Mouse (Mus musculus) spleen, adult 2 months (tissue): ENCODE data around the gene Ptpn1. TPM values are rescaled to one million over a fixed set of nuclear protein-coding genes. Genes with fewer than 3 reads are reported as not detected.

ENCODE experiments used
- DNase-seq, 2 experiments: peaks; one replicate each; pipeline versions ENCODE4 v3.0.0 to v3.0.0-alpha.2; 2012 to 2021; ENCODE audit warnings: low spot score in 2 of 2, low read depth in 1 of 2
- H3K27ac ChIP-seq: fragments of 200-500 bp; 2 replicates; pipeline ENCODE4 v1.5.1; 2012; ENCODE audit warnings: low read length, inconsistent platforms; ENCODE audit not compliant: insufficient read depth
- H3K27me3 ChIP-seq: fragments of 200-500 bp; 2 replicates; pipeline ENCODE4 v1.6.1; 2012; ENCODE audit warnings: mild to moderate bottlenecking, moderate library complexity, low read length, inconsistent platforms; ENCODE audit not compliant: control insufficient read depth, insufficient read depth
- H3K36me3 ChIP-seq: fragments of 200-500 bp; 2 replicates; pipeline ENCODE4 v1.6.1; 2012; ENCODE audit warnings: mild to moderate bottlenecking, low read length, inconsistent platforms; ENCODE audit not compliant: control insufficient read depth, insufficient read depth
- H3K4me1 ChIP-seq: fragments of 200-500 bp; 2 replicates; pipeline ENCODE4 v1.6.1; 2011; ENCODE audit warnings: inconsistent platforms; ENCODE audit not compliant: control insufficient read depth, insufficient read depth, insufficient read length
- H3K4me3 ChIP-seq: fragments of 200-500 bp; 2 replicates; pipeline ENCODE4 v1.5.1; 2011; ENCODE audit warnings: mild to moderate bottlenecking, inconsistent platforms; ENCODE audit not compliant: insufficient read depth, insufficient read length; ENCODE audit errors: extremely low read depth
- CTCF ChIP-seq: fragments of 200-500 bp; IDR thresholded peaks from 2 replicates; pipeline ENCODE4 v1.5.1; 2011; ENCODE audit warnings: mild to moderate bottlenecking, inconsistent platforms; ENCODE audit not compliant: insufficient read depth, insufficient read length, insufficient replicate concordance; ENCODE audit errors: extremely low read depth
- POLR2A ChIP-seq: fragments of 200-500 bp; IDR thresholded peaks from 2 replicates; pipeline ENCODE4 v1.6.1; 2011; ENCODE audit warnings: low read depth, low read length, inconsistent platforms
- WGBS: fragments of 180-500 bp; shearing (Covaris S2); methylation state at CpG from one replicate; pipeline ENCODE4 v1.1.7; 2018; 5-methylcytosine and 5-hydroxymethylcytosine counted together
- polyA plus RNA-seq: library from polyadenylated mRNA; depleted of rRNA; stranded (reverse); fragments of >200 nt; gene quantifications from 2 replicates; pipeline ENCODE4 v1.2.3, GENCODE M21; 2012

Ptpn1 gene
- polyA plus RNA-seq, 1 experiment = 83.8 TPM

- H3K27ac ChIP-seq = no peak overlapping the region
- no peaks in the 10 kb centered on the region for H3K27me3 ChIP-seq
- DNase-seq = no peak
- H3K4me1 ChIP-seq = peaks cover 18% of the 10 kb centered on the region
- WGBS = 94% methylated on average over 3 of the region's 3 CpGs
- H3K4me3 ChIP-seq = no peak overlapping the region
- TF ChIP-seq CTCF (no peak), POLR2A (no peak)
- H3K36me3 ChIP-seq = no peaks in the 10 kb centered on the region
Observed at GRCm38 (mm10) chr2:167928972-167929371, 2.9 kb upstream of the Ptpn1 start.

GRCm38 (mm10) chr2:167930975-167931374 is 882 bp upstream of the Ptpn1 start:
- DNase-seq = no peak
- Histone ChIP-seq H3K36me3 (peaks cover 2% of the 10 kb centered on the region; the same call in 1 of the 2 replicates), H3K4me1 (peaks cover 22% of the 10 kb centered on the region), H3K27me3 (no peaks in the 10 kb centered on the region), H3K4me3 (no peak overlapping the region), H3K27ac (peak overlapping the region; percentile 95; the same call in 1 of the 2 replicates)
- TF ChIP-seq POLR2A (no peak), CTCF (no peak)
- 89% methylated on average over 3 of the region's 3 CpGs for WGBS

DNA sequence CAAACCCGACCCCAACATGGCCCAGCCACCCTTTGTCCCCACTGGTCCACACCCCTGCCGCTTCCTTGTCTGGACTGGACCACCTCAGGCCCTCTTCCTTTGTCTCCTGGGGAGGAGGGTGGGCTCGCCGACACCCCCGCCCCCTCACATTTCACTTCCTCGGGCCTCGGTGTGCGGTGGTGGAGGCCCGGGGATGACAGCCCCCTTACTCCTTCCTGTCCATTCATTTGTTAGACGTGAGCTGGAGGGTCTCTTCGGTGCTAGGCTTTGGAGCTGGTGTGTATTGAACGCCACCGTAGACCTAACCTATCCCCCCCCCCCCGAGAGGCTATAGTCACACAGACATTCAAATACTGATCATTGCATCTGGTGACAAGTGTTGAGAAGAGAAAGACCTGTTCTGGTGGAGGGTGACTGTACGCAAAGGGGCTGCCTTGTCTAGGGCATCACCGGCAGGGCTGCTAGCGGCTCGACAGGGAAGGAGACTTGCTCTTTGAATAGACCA is 922 bp downstream of the Ptpn1 start:
- H3K27ac ChIP-seq = peak overlapping the region; percentile 92

GRCm38 (mm10) chr2:167933397-167933796 is 1.5 kb downstream of the Ptpn1 start:
- Histone ChIP-seq H3K4me3 (peak overlapping the region; percentile 93), H3K27me3 (no peaks in the 10 kb centered on the region), H3K27ac (peak overlapping the region; percentile 92; the same call in 1 of the 2 replicates), H3K4me1 (peaks cover 30% of the 10 kb centered on the region), H3K36me3 (peaks cover 2% of the 10 kb centered on the region; the same call in 1 of the 2 replicates)
- WGBS = 28% methylated on average over 7 of the region's 7 CpGs
- TF ChIP-seq CTCF (no peak), POLR2A (no peak)
- no peak for DNase-seq

More for the DNA sequence above, 922 bp downstream of the Ptpn1 start:
- Histone ChIP-seq H3K36me3 (peaks cover 2% of the 10 kb centered on the region; the same call in 1 of the 2 replicates), H3K4me3 (peak overlapping the region; percentile 93), H3K27me3 (no peaks in the 10 kb centered on the region), H3K4me1 (peaks cover 29% of the 10 kb centered on the region)
- DNase-seq = no peak
- TF ChIP-seq CTCF (no peak), POLR2A (no peak)
- WGBS = 1% methylated on average over 18 of the region's 18 CpGs

DNA sequence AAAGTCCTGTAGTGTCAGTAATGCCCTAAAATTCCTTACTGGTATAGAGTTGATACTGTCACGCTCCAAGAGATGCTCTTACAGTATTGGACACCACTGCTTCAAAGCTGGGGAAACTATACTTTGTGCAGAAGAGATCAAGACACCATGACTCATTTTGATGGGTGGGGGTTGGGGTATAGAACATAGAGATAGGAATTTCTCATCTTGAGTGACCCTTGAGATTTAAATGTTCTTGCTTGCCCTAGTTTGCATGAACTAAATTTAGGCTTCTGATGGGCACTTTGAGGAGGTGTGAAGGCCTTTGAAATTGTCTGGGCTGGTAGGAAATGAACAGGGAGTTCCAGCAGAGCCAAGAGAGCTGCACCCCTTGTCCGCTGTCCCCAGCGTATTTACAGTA is 4.1 kb downstream of the Ptpn1 start:
- TF ChIP-seq CTCF (no peak), POLR2A (no peak)
- Histone ChIP-seq H3K27me3 (no peaks in the 10 kb centered on the region), H3K36me3 (peaks cover 2% of the 10 kb centered on the region; the same call in 1 of the 2 replicates), H3K4me1 (peaks cover 55% of the 10 kb centered on the region), H3K4me3 (no peak overlapping the region), H3K27ac (no peak overlapping the region)
- WGBS = 85% methylated on average over 3 of the region's 3 CpGs
- DNase-seq = no peak

DNA sequence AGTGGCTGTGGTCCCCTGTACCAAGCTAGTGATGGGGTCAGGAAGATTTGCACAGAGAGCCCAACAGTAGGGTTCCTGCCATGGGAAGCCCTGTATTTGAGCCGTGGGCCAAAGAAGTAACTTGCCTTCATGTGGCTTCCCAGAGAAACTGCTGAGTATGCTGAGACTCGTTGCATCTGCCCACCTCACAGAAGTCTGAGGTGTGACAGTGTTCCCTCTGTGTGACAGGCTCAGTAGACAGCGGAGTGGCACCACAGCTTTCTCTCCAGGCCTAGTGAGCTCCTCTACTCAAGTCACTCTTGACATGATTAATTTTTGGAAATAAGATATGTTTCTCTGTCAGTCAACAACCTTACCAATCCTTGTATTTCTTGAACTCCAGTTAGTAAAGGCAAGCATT is 6.9 kb downstream of the Ptpn1 start:
- Histone ChIP-seq H3K27me3 (no peaks in the 10 kb centered on the region), H3K36me3 (peaks cover 2% of the 10 kb centered on the region; the same call in 1 of the 2 replicates), H3K4me3 (no peak overlapping the region), H3K27ac (peak overlapping the region; percentile 59), H3K4me1 (peaks cover 73% of the 10 kb centered on the region)
- TF ChIP-seq POLR2A (no peak), CTCF (no peak)
- no peak for DNase-seq
- 51% methylated on average over 3 of the region's 3 CpGs for WGBS

GRCm38 (mm10) chr2:167939204-167939603 is 7.3 kb downstream of the Ptpn1 start:
- TF ChIP-seq POLR2A (no peak), CTCF (no peak)
- peaks cover 2% of the 10 kb centered on the region; the same call in 1 of the 2 replicates for H3K36me3 ChIP-seq
- no peak for DNase-seq
- peaks cover 72% of the 10 kb centered on the region for H3K4me1 ChIP-seq
- WGBS = 58% methylated on average over 4 of the region's 4 CpGs
- peak overlapping the region; percentile 59 for H3K27ac ChIP-seq
- no peaks in the 10 kb centered on the region for H3K27me3 ChIP-seq
- no peak overlapping the region for H3K4me3 ChIP-seq
